Mouse (Mus musculus): ENCODE measurements around the gene Olfr472. TPM values are rescaled to one million over a fixed set of nuclear protein-coding genes. Genes with fewer than 3 reads are reported as not detected.
"Not testable (repeated sequence)": the region's sequence is repeated elsewhere in the genome, so short reads cannot be mapped to it uniquely, and the experiment has no call there.

The Olfr472 gene
- total RNA-seq (2014; fragmentation: Nextera tagmentation) = 0.19 TPM in 1 of 2 replicates, not detected in the other
- 0.16 and 0.17 TPM in 2 replicates for total RNA-seq (2017)
- not detected in 2 replicates for polyA plus RNA-seq (2012)

- TF ChIP-seq POLR2AphosphoS5 (IDR thresholded peaks at IDR 0.05; ENCODE audit: insufficient replicate concordance, low read depth, low read length) (no peak), GATA1 (IDR thresholded peaks at IDR 0.05; ENCODE audit: borderline replicate concordance, low read length) (no peak), TAL1 (conservative IDR thresholded peaks at IDR 0.05; ENCODE audit: low read depth, low read length) (no peak), CTCF (IDR thresholded peaks at IDR 0.05; ENCODE audit: low read depth, low read length) (no peak), GATA2 (IDR thresholded peaks at IDR 0.05; ENCODE audit: borderline replicate concordance, low read depth, low read length) (no peak)
- ATAC-seq (ENCODE audit: extremely low read depth, insufficient number of reproducible peaks, low FRiP score, poor library complexity, severe bottlenecking) = no peak
Observed at GRCm38 (mm10) chr7:107897602-107898001, at the start of gene Olfr472. Gene Olfr472 (plus strand): TSS chr7:107897902.

DNA sequence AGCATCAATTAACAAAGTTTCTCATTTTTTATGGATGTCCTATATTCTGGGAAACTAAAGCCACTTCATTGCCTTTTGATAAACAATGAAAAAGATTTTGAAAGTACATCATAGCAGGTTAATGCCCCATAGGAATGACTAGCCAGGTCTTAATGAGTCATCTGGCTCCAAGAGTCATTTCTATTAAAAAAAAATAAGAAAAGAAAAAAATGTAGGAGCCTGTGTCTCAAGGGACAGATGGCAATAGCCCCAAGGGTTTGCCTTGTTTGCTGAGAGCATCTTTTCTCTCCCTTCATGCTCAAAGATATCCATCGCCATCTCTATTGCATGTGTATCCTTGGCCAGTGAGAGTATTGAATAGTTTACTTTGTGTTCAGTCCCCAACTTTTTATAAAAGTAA is 32.4 kb downstream of the Olfr472 start, which contains the start of gene Olfr473:
Gene Olfr473 (plus strand): TSS at position 301 of the 400 bp plus-strand sequence.
- TF ChIP-seq POLR2AphosphoS5 (IDR thresholded peaks at IDR 0.05; ENCODE audit: insufficient replicate concordance, low read depth, low read length) (no peak), GATA1 (IDR thresholded peaks at IDR 0.05; ENCODE audit: borderline replicate concordance, low read length) (no peak), CTCF (IDR thresholded peaks at IDR 0.05; ENCODE audit: low read depth, low read length) (no peak), GATA2 (IDR thresholded peaks at IDR 0.05; ENCODE audit: borderline replicate concordance, low read depth, low read length) (no peak), TAL1 (conservative IDR thresholded peaks at IDR 0.05; ENCODE audit: low read depth, low read length) (no peak)
- DNase-seq (ENCODE audit: low spot score) = no peak
- H3K36me3 ChIP-seq (replicated peaks) = no peaks in the 10 kb centered on the region

More at GRCm38 (mm10) chr7:107897602-107898001, at the start of gene Olfr472:
- Histone ChIP-seq H3K36me3 (replicated peaks) (no peaks in the 10 kb centered on the region), H3K4me1 (ENCODE audit: insufficient read depth, low read depth, low read length) (no peaks in the 10 kb centered on the region), H3K27me3 (ENCODE audit: insufficient read depth, low read length) (no peaks in the 10 kb centered on the region), H3K4me3 (ENCODE audit: low read depth, low read length) (no peak within 1 kb of the TSS), H3K9me3 (replicated peaks) (peaks cover 2% of the 10 kb centered on the region; the same call in 1 of the 2 replicates)
- no peak for DNase-seq (ENCODE audit: low spot score)

GRCm38 (mm10) chr7:107952539-107952938 is 54.8 kb downstream of the Olfr472 start:
- not testable (repeated sequence) for H3K36me3 ChIP-seq (replicated peaks); H3K4me3 ChIP-seq (ENCODE audit: low read depth, low read length); H3K4me1 ChIP-seq (ENCODE audit: insufficient read depth, low read depth, low read length); ATAC-seq (ENCODE audit: extremely low read depth, insufficient number of reproducible peaks, low FRiP score, poor library complexity, severe bottlenecking); H3K27me3 ChIP-seq (ENCODE audit: insufficient read depth, low read length); DNase-seq (ENCODE audit: low spot score)
- peaks cover 10% of the 10 kb centered on the region for H3K9me3 ChIP-seq (replicated peaks)

More for the DNA sequence above, 32.4 kb downstream of the Olfr472 start, which contains the start of gene Olfr473:
- Histone ChIP-seq H3K4me1 (ENCODE audit: insufficient read depth, low read depth, low read length) (no peaks in the 10 kb centered on the region), H3K4me3 (ENCODE audit: low read depth, low read length) (no peak within 1 kb of the TSS), H3K27me3 (ENCODE audit: insufficient read depth, low read length) (no peaks in the 10 kb centered on the region), H3K9me3 (replicated peaks) (peaks cover 2% of the 10 kb centered on the region; the same call in 1 of the 2 replicates)
- no peak for ATAC-seq (ENCODE audit: extremely low read depth, insufficient number of reproducible peaks, low FRiP score, poor library complexity, severe bottlenecking)

GRCm38 (mm10) chr7:107954343-107954742 is 56.6 kb downstream of the Olfr472 start, which contains the start of gene Olfr474:
Gene Olfr474 (plus strand): TSS chr7:107954643.
- TF ChIP-seq TAL1 (conservative IDR thresholded peaks at IDR 0.05; ENCODE audit: low read depth, low read length) = no peak
- TF ChIP-seq GATA1 (IDR thresholded peaks at IDR 0.05; ENCODE audit: borderline replicate concordance, low read length) = no peak
- Histone ChIP-seq H3K9me3 (replicated peaks) (peaks cover 10% of the 10 kb centered on the region), H3K4me1 (ENCODE audit: insufficient read depth, low read depth, low read length) (no peaks in the 10 kb centered on the region), H3K4me3 (ENCODE audit: low read depth, low read length) (no peak within 1 kb of the TSS), H3K27me3 (ENCODE audit: insufficient read depth, low read length) (no peaks in the 10 kb centered on the region), H3K36me3 (replicated peaks) (no peaks in the 10 kb centered on the region)
- ATAC-seq (ENCODE audit: extremely low read depth, insufficient number of reproducible peaks, low FRiP score, poor library complexity, severe bottlenecking) = no peak
- no peak for DNase-seq (ENCODE audit: low spot score)

Other genes with a start within 250 kb of the Olfr472 start
- gene Cyb5r2, start 139.9 kb upstream of the Olfr472 start, total RNA-seq (2014; fragmentation: Nextera tagmentation) = not detected in 2 replicates
- not detected in 2 replicates for gene Cyb5r2, start 139.9 kb upstream of the Olfr472 start, total RNA-seq (2017)
- gene Cyb5r2, start 139.9 kb upstream of the Olfr472 start, polyA plus RNA-seq (2012) = not detected in 2 replicates
- gene Ovch2, start 96.7 kb upstream of the Olfr472 start, total RNA-seq (2014; fragmentation: Nextera tagmentation) = not detected in 2 replicates
- gene Ovch2, start 96.7 kb upstream of the Olfr472 start, total RNA-seq (2017) = not detected in 2 replicates
- gene Ovch2, start 96.7 kb upstream of the Olfr472 start, polyA plus RNA-seq (2012) = not detected in 2 replicates
- not detected in 2 replicates for gene Olfr467, start 85.6 kb upstream of the Olfr472 start, total RNA-seq (2014; fragmentation: Nextera tagmentation)
- gene Olfr467, start 85.6 kb upstream of the Olfr472 start, total RNA-seq (2017) = 0.12 TPM in 1 of 2 replicates, not detected in the other
- gene Olfr467, start 85.6 kb upstream of the Olfr472 start, polyA plus RNA-seq (2012) = not detected in 2 replicates
- gene Olfr469, start 72.4 kb upstream of the Olfr472 start, total RNA-seq (2014; fragmentation: Nextera tagmentation) = not detected in 2 replicates
- gene Olfr469, start 72.4 kb upstream of the Olfr472 start, total RNA-seq (2017) = 0.12 and 0.27 TPM in 2 replicates
- gene Olfr469, start 72.4 kb upstream of the Olfr472 start, polyA plus RNA-seq (2012) = not detected in 2 replicates
- gene Olfr470, start 50.4 kb upstream of the Olfr472 start, total RNA-seq (2014; fragmentation: Nextera tagmentation) = not detected in 2 replicates
- 0.27 TPM in 1 of 2 replicates, not detected in the other for gene Olfr470, start 50.4 kb upstream of the Olfr472 start, total RNA-seq (2017)
- not detected in 2 replicates for gene Olfr470, start 50.4 kb upstream of the Olfr472 start, polyA plus RNA-seq (2012)
- gene Olfr473, start 32.5 kb downstream of the Olfr472 start, total RNA-seq (2014; fragmentation: Nextera tagmentation) = not detected in 2 replicates
- 0.27 TPM in 1 of 2 replicates, not detected in the other for gene Olfr473, start 32.5 kb downstream of the Olfr472 start, total RNA-seq (2017)
- not detected in 2 replicates for gene Olfr473, start 32.5 kb downstream of the Olfr472 start, polyA plus RNA-seq (2012)
- not detected in 2 replicates for gene Olfr474, start 56.7 kb downstream of the Olfr472 start, total RNA-seq (2014; fragmentation: Nextera tagmentation)
- gene Olfr474, start 56.7 kb downstream of the Olfr472 start, total RNA-seq (2017) = 0.27 TPM in 1 of 2 replicates, not detected in the other
- gene Olfr474, start 56.7 kb downstream of the Olfr472 start, polyA plus RNA-seq (2012) = not detected in 2 replicates
- not detected in 2 replicates for gene Olfr476, start 66.9 kb downstream of the Olfr472 start, total RNA-seq (2014; fragmentation: Nextera tagmentation)
- 0.05 TPM in 1 of 2 replicates, not detected in the other for gene Olfr476, start 66.9 kb downstream of the Olfr472 start, total RNA-seq (2017)
- gene Olfr476, start 66.9 kb downstream of the Olfr472 start, polyA plus RNA-seq (2012) = not detected in 2 replicates
- 0.45 TPM in 1 of 2 replicates, not detected in the other for gene Olfr477, start 88.8 kb downstream of the Olfr472 start, total RNA-seq (2014; fragmentation: Nextera tagmentation)
- 0.11 TPM in 1 of 2 replicates, not detected in the other for gene Olfr477, start 88.8 kb downstream of the Olfr472 start, total RNA-seq (2017)
- gene Olfr477, start 88.8 kb downstream of the Olfr472 start, polyA plus RNA-seq (2012) = not detected in 2 replicates
- not detected in 2 replicates for gene Olfr478, start 136.1 kb downstream of the Olfr472 start, total RNA-seq (2014; fragmentation: Nextera tagmentation)
- 0.12 TPM in 1 of 2 replicates, not detected in the other for gene Olfr478, start 136.1 kb downstream of the Olfr472 start, total RNA-seq (2017)
- not detected in 2 replicates for gene Olfr478, start 136.1 kb downstream of the Olfr472 start, polyA plus RNA-seq (2012)
- gene Olfr479, start 152.8 kb downstream of the Olfr472 start, total RNA-seq (2014; fragmentation: Nextera tagmentation) = not detected in 2 replicates
- gene Olfr479, start 152.8 kb downstream of the Olfr472 start, total RNA-seq (2017) = 0.17 and 0.55 TPM in 2 replicates
- not detected in 2 replicates for gene Olfr479, start 152.8 kb downstream of the Olfr472 start, polyA plus RNA-seq (2012)
- not detected in 2 replicates for gene Olfr480, start 169.4 kb downstream of the Olfr472 start, total RNA-seq (2014; fragmentation: Nextera tagmentation)
- not detected in 2 replicates for gene Olfr480, start 169.4 kb downstream of the Olfr472 start, total RNA-seq (2017)
- gene Olfr480, start 169.4 kb downstream of the Olfr472 start, polyA plus RNA-seq (2012) = not detected in 2 replicates
- gene Olfr481, start 182.0 kb downstream of the Olfr472 start, total RNA-seq (2014; fragmentation: Nextera tagmentation) = not detected in 2 replicates
- gene Olfr481, start 182.0 kb downstream of the Olfr472 start, total RNA-seq (2017) = 0.23 and 0.76 TPM in 2 replicates
- gene Olfr481, start 182.0 kb downstream of the Olfr472 start, polyA plus RNA-seq (2012) = not detected in 2 replicates
- not detected in 2 replicates for gene Olfr482, start 199.7 kb downstream of the Olfr472 start, total RNA-seq (2014; fragmentation: Nextera tagmentation)
- 0.17 and 0.22 TPM in 2 replicates for gene Olfr482, start 199.7 kb downstream of the Olfr472 start, total RNA-seq (2017)
- not detected in 2 replicates for gene Olfr482, start 199.7 kb downstream of the Olfr472 start, polyA plus RNA-seq (2012)
- gene Olfr483, start 202.9 kb downstream of the Olfr472 start, total RNA-seq (2014; fragmentation: Nextera tagmentation) = not detected in 2 replicates
- gene Olfr483, start 202.9 kb downstream of the Olfr472 start, total RNA-seq (2017) = not detected in 2 replicates
- gene Olfr483, start 202.9 kb downstream of the Olfr472 start, polyA plus RNA-seq (2012) = not detected in 2 replicates
- not detected in 2 replicates for gene Olfr484, start 229.5 kb downstream of the Olfr472 start, total RNA-seq (2014; fragmentation: Nextera tagmentation)
- 0.11 and 0.17 TPM in 2 replicates for gene Olfr484, start 229.5 kb downstream of the Olfr472 start, total RNA-seq (2017)
- gene Olfr484, start 229.5 kb downstream of the Olfr472 start, polyA plus RNA-seq (2012) = not detected in 2 replicates